Mouse (Mus musculus) common myeloid progenitor, adult 5-6 weeks (primary cell): ENCODE results near the gene Golga2. TPM values are rescaled to one million over a fixed set of nuclear protein-coding genes. Genes with fewer than 3 reads are reported as not detected.

ENCODE experiments used
- total RNA-seq: library from RNA; stranded (forward); fragments of 200-1000, 187-1606 nt; gene quantifications from 2 replicates; pipeline ENCODE4 v1.2.3, GENCODE M21; 2017

Golga2 gene
- total RNA-seq, 1 experiment from 2014 or later: 42.8 TPM

Other genes with a start within 250 kb of the Golga2 start
- gene Fam78a, start 202.5 kb upstream of the Golga2 start, total RNA-seq: 14.2 and 17.5 TPM in 2 replicates
- 1.1 and 4.4 TPM in 2 replicates for gene Plpp7, start 191.9 kb upstream of the Golga2 start, total RNA-seq
- gene Prrc2b, start 136.3 kb upstream of the Golga2 start, total RNA-seq: 20.7 and 34.7 TPM in 2 replicates
- 22.7 and 33.6 TPM in 2 replicates for gene Pomt1, start 50.8 kb upstream of the Golga2 start, total RNA-seq
- 21.3 and 27.0 TPM in 2 replicates for gene Uck1, start 27.2 kb upstream of the Golga2 start, total RNA-seq
- gene Swi5, start 691 bp downstream of the Golga2 start, total RNA-seq: 324 and 355 TPM in 2 replicates
- gene Ciz1, start 64.9 kb downstream of the Golga2 start, total RNA-seq: 64.1 and 76.5 TPM in 2 replicates
- not detected in 2 replicates for gene Dnm1, start 66.0 kb downstream of the Golga2 start, total RNA-seq
- 2.1 and 6.5 TPM in 2 replicates for gene 1110008P14Rik, start 94.6 kb downstream of the Golga2 start, total RNA-seq
- gene Lcn2, start 100.9 kb downstream of the Golga2 start, total RNA-seq: 17.2 and 22.0 TPM in 2 replicates
- gene Ptges2, start 108.5 kb downstream of the Golga2 start, total RNA-seq: 7.1 and 8.6 TPM in 2 replicates
- 2.8 and 3.3 TPM in 2 replicates for gene Naif1, start 163.1 kb downstream of the Golga2 start, total RNA-seq
- 7.9 and 12.7 TPM in 2 replicates for gene Slc25a25, start 164.1 kb downstream of the Golga2 start, total RNA-seq
- 3.6 and 3.9 TPM in 2 replicates for gene Fam102a, start 247.9 kb downstream of the Golga2 start, total RNA-seq